Mouse (Mus musculus): ENCODE data around the gene Gsto1. TPM values are rescaled to one million over a fixed set of nuclear protein-coding genes. Genes with fewer than 3 reads are reported as not detected.

The Gsto1 gene
- polyA plus RNA-seq, 1 experiment: 125 TPM

GRCm38 (mm10) chr19:47884296-47885085, 29.7 kb downstream of the Gsto1 start:
- Histone ChIP-seq H3K27ac (ENCODE audit: insufficient read depth, low read length) (no peak overlapping the region), H3K9ac (ENCODE audit: low read depth, poor library complexity, severe bottlenecking) (no peak overlapping the region), H3K36me3 (ENCODE audit: control insufficient read depth, insufficient read depth, low read length, poor library complexity, severe bottlenecking) (no peaks in the 10 kb centered on the region), H3K4me1 (ENCODE audit: control insufficient read depth, insufficient read depth, low read length) (no peaks in the 10 kb centered on the region), H3K4me3 (ENCODE audit: low read depth, low read length) (no peak overlapping the region), H3K9me3 (replicated peaks; ENCODE audit: control insufficient read depth, insufficient read depth, low read length, poor library complexity, severe bottlenecking) (no peaks in the 10 kb centered on the region), H3K27me3 (ENCODE audit: control insufficient read depth, insufficient read depth, low read length, poor library complexity, severe bottlenecking) (no peaks in the 10 kb centered on the region)
- TF ChIP-seq POLR2A (IDR thresholded peaks at IDR 0.05; ENCODE audit: insufficient read depth, low read length): no peak
- TF ChIP-seq EP300 (IDR thresholded peaks at IDR 0.05; ENCODE audit: insufficient read depth, low read depth, low read length): no peak
- TF ChIP-seq CTCF (IDR thresholded peaks at IDR 0.05; ENCODE audit: low read depth, low read length): no peak

- TF ChIP-seq CTCF (IDR thresholded peaks at IDR 0.05; ENCODE audit: low read depth, low read length) (no peak), EP300 (IDR thresholded peaks at IDR 0.05; ENCODE audit: insufficient read depth, low read depth, low read length) (no peak), POLR2A (IDR thresholded peaks at IDR 0.05; ENCODE audit: insufficient read depth, low read length) (no peak)
- no peak overlapping the region for H3K4me3 ChIP-seq (ENCODE audit: low read depth, low read length)
- H3K4me1 ChIP-seq (ENCODE audit: control insufficient read depth, insufficient read depth, low read length): no peaks in the 10 kb centered on the region
- no peaks in the 10 kb centered on the region for H3K9me3 ChIP-seq (replicated peaks; ENCODE audit: control insufficient read depth, insufficient read depth, low read length, poor library complexity, severe bottlenecking)
- no peaks in the 10 kb centered on the region for H3K36me3 ChIP-seq (ENCODE audit: control insufficient read depth, insufficient read depth, low read length, poor library complexity, severe bottlenecking)
- no peak overlapping the region for H3K9ac ChIP-seq (ENCODE audit: low read depth, poor library complexity, severe bottlenecking)
- H3K27ac ChIP-seq (ENCODE audit: insufficient read depth, low read length): no peak overlapping the region
- no peaks in the 10 kb centered on the region for H3K27me3 ChIP-seq (ENCODE audit: control insufficient read depth, insufficient read depth, low read length, poor library complexity, severe bottlenecking)
Observed at GRCm38 (mm10) chr19:47885191-47885743, 30.5 kb downstream of the Gsto1 start.

- Histone ChIP-seq H3K4me1 (ENCODE audit: control insufficient read depth, insufficient read depth, low read length) (no peaks in the 10 kb centered on the region), H3K9me3 (replicated peaks; ENCODE audit: control insufficient read depth, insufficient read depth, low read length, poor library complexity, severe bottlenecking) (no peaks in the 10 kb centered on the region), H3K36me3 (ENCODE audit: control insufficient read depth, insufficient read depth, low read length, poor library complexity, severe bottlenecking) (no peaks in the 10 kb centered on the region), H3K9ac (ENCODE audit: low read depth, poor library complexity, severe bottlenecking) (no peak overlapping the region), H3K27me3 (ENCODE audit: control insufficient read depth, insufficient read depth, low read length, poor library complexity, severe bottlenecking) (no peaks in the 10 kb centered on the region), H3K27ac (ENCODE audit: insufficient read depth, low read length) (no peak overlapping the region), H3K4me3 (ENCODE audit: low read depth, low read length) (no peak overlapping the region)
- TF ChIP-seq CTCF (IDR thresholded peaks at IDR 0.05; ENCODE audit: low read depth, low read length) (no peak), POLR2A (IDR thresholded peaks at IDR 0.05; ENCODE audit: insufficient read depth, low read length) (no peak), EP300 (IDR thresholded peaks at IDR 0.05; ENCODE audit: insufficient read depth, low read depth, low read length) (no peak)
Observed at GRCm38 (mm10) chr19:47885886-47886285, 31.1 kb downstream of the Gsto1 start.

- Histone ChIP-seq H3K4me1 (ENCODE audit: control insufficient read depth, insufficient read depth, low read length) (no peaks in the 10 kb centered on the region), H3K36me3 (ENCODE audit: control insufficient read depth, insufficient read depth, low read length, poor library complexity, severe bottlenecking) (no peaks in the 10 kb centered on the region), H3K9ac (ENCODE audit: low read depth, poor library complexity, severe bottlenecking) (no peak overlapping the region), H3K9me3 (replicated peaks; ENCODE audit: control insufficient read depth, insufficient read depth, low read length, poor library complexity, severe bottlenecking) (no peaks in the 10 kb centered on the region), H3K27me3 (ENCODE audit: control insufficient read depth, insufficient read depth, low read length, poor library complexity, severe bottlenecking) (no peaks in the 10 kb centered on the region), H3K4me3 (ENCODE audit: low read depth, low read length) (no peak overlapping the region), H3K27ac (ENCODE audit: insufficient read depth, low read length) (no peak overlapping the region)
- no peak for TF ChIP-seq CTCF (IDR thresholded peaks at IDR 0.05; ENCODE audit: low read depth, low read length)
- no peak for TF ChIP-seq POLR2A (IDR thresholded peaks at IDR 0.05; ENCODE audit: insufficient read depth, low read length)
- no peak for TF ChIP-seq EP300 (IDR thresholded peaks at IDR 0.05; ENCODE audit: insufficient read depth, low read depth, low read length)
Observed at GRCm38 (mm10) chr19:47886617-47887016, 31.8 kb downstream of the Gsto1 start.

- H3K27ac ChIP-seq (ENCODE audit: insufficient read depth, low read length): no peak overlapping the region
- no peak for TF ChIP-seq POLR2A (IDR thresholded peaks at IDR 0.05; ENCODE audit: insufficient read depth, low read length)
- no peak for TF ChIP-seq EP300 (IDR thresholded peaks at IDR 0.05; ENCODE audit: insufficient read depth, low read depth, low read length)
- no peak for TF ChIP-seq CTCF (IDR thresholded peaks at IDR 0.05; ENCODE audit: low read depth, low read length)
- H3K4me3 ChIP-seq (ENCODE audit: low read depth, low read length): no peak overlapping the region
- H3K36me3 ChIP-seq (ENCODE audit: control insufficient read depth, insufficient read depth, low read length, poor library complexity, severe bottlenecking): no peaks in the 10 kb centered on the region
- no peak overlapping the region for H3K9ac ChIP-seq (ENCODE audit: low read depth, poor library complexity, severe bottlenecking)
- no peaks in the 10 kb centered on the region for H3K9me3 ChIP-seq (replicated peaks; ENCODE audit: control insufficient read depth, insufficient read depth, low read length, poor library complexity, severe bottlenecking)
- no peaks in the 10 kb centered on the region for H3K4me1 ChIP-seq (ENCODE audit: control insufficient read depth, insufficient read depth, low read length)
- H3K27me3 ChIP-seq (ENCODE audit: control insufficient read depth, insufficient read depth, low read length, poor library complexity, severe bottlenecking): no peaks in the 10 kb centered on the region
Observed at GRCm38 (mm10) chr19:47887417-47887816, 32.6 kb downstream of the Gsto1 start.

GRCm38 (mm10) chr19:47888037-47888436, 33.3 kb downstream of the Gsto1 start:
- Histone ChIP-seq H3K9me3 (replicated peaks; ENCODE audit: control insufficient read depth, insufficient read depth, low read length, poor library complexity, severe bottlenecking) (no peaks in the 10 kb centered on the region), H3K27me3 (ENCODE audit: control insufficient read depth, insufficient read depth, low read length, poor library complexity, severe bottlenecking) (no peaks in the 10 kb centered on the region), H3K4me1 (ENCODE audit: control insufficient read depth, insufficient read depth, low read length) (no peaks in the 10 kb centered on the region), H3K36me3 (ENCODE audit: control insufficient read depth, insufficient read depth, low read length, poor library complexity, severe bottlenecking) (no peaks in the 10 kb centered on the region), H3K9ac (ENCODE audit: low read depth, poor library complexity, severe bottlenecking) (no peak overlapping the region), H3K27ac (ENCODE audit: insufficient read depth, low read length) (no peak overlapping the region), H3K4me3 (ENCODE audit: low read depth, low read length) (no peak overlapping the region)
- TF ChIP-seq POLR2A (IDR thresholded peaks at IDR 0.05; ENCODE audit: insufficient read depth, low read length) (no peak), CTCF (IDR thresholded peaks at IDR 0.05; ENCODE audit: low read depth, low read length) (no peak), EP300 (IDR thresholded peaks at IDR 0.05; ENCODE audit: insufficient read depth, low read depth, low read length) (no peak)

All from ES-Bruce4 (cell line).